Mouse (Mus musculus): ENCODE measurements around the gene Vmn1r45. TPM values are rescaled to one million over a fixed set of nuclear protein-coding genes. Genes with fewer than 3 reads are reported as not detected.

The Vmn1r45 gene
- not detected in 2 replicates for polyA plus RNA-seq (2012; rRNA removed; ENCODE audit: low replicate concordance)

DNA sequence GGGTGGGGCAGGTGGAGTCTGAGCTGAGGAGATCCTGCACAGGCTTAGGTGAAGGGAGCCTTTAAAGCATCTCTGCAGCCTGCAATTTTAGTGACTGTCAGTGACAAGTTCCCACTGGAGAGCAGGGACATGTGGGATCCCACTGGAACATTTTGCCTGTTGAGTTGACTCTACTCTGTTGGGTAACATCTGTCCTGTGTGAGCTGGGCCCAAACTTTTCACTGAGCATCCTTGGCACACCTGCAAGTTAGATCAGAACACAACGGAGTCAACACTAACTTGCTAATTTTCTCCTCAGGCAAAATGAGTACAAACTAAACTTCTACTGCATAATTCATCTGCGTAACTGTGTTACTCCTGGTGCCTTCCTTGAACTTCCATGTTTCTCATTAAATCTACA lies at the start of gene Vmn1r45:
Gene Vmn1r45, minus strand, starts transcription at position 101 of the 400 bp plus-strand sequence.

GRCm38 (mm10) chr6:89969013-89969412 lies 28.6 kb upstream of the Vmn1r45 start, which contains the start of gene Vmn1r46:
TSS of gene Vmn1r46 (plus strand) at chr6:89969313.

GRCm38 (mm10) chr6:89883360-89883759 lies 57.0 kb downstream of the Vmn1r45 start, which contains the start of gene Vmn1r44:
TSS of gene Vmn1r44 (plus strand) at chr6:89883660.

Other genes starting within 250 kb of the Vmn1r45 start
- not detected in 2 replicates for gene Vmn1r40, start 233.1 kb downstream of the Vmn1r45 start, polyA plus RNA-seq (2012; rRNA removed; ENCODE audit: low replicate concordance)
- not detected in 2 replicates for gene Vmn1r41, start 199.8 kb downstream of the Vmn1r45 start, polyA plus RNA-seq (2012; rRNA removed; ENCODE audit: low replicate concordance)
- not detected in 2 replicates for gene Vmn1r42, start 64.2 kb downstream of the Vmn1r45 start, polyA plus RNA-seq (2012; rRNA removed; ENCODE audit: low replicate concordance)
- gene Vmn1r43, start 64.2 kb downstream of the Vmn1r45 start, polyA plus RNA-seq (2012; rRNA removed; ENCODE audit: low replicate concordance): not detected in 2 replicates
- not detected in 2 replicates for gene Vmn1r44, start 56.9 kb downstream of the Vmn1r45 start, polyA plus RNA-seq (2012; rRNA removed; ENCODE audit: low replicate concordance)
- not detected in 2 replicates for gene Vmn1r46, start 28.7 kb upstream of the Vmn1r45 start, polyA plus RNA-seq (2012; rRNA removed; ENCODE audit: low replicate concordance)
- gene Vmn1r47, start 75.5 kb upstream of the Vmn1r45 start, polyA plus RNA-seq (2012; rRNA removed; ENCODE audit: low replicate concordance): not detected in 2 replicates
- gene Vmn1r48, start 96.2 kb upstream of the Vmn1r45 start, polyA plus RNA-seq (2012; rRNA removed; ENCODE audit: low replicate concordance): not detected in 2 replicates
- not detected in 2 replicates for gene Vmn1r49, start 137.9 kb upstream of the Vmn1r45 start, polyA plus RNA-seq (2012; rRNA removed; ENCODE audit: low replicate concordance)
- not detected in 2 replicates for gene Vmn1r50, start 160.8 kb upstream of the Vmn1r45 start, polyA plus RNA-seq (2012; rRNA removed; ENCODE audit: low replicate concordance)
- not detected in 2 replicates for gene Vmn1r51, start 182.0 kb upstream of the Vmn1r45 start, polyA plus RNA-seq (2012; rRNA removed; ENCODE audit: low replicate concordance)
- not detected in 2 replicates for gene Vmn1r52, start 234.2 kb upstream of the Vmn1r45 start, polyA plus RNA-seq (2012; rRNA removed; ENCODE audit: low replicate concordance)

All from mammary gland, adult 2 months (tissue).